Mouse (Mus musculus) c-Kit-positive CD71-positive TER-119-positive erythroid progenitor cells, embryonic 14.5 days (primary cell): ENCODE data around the gene Slc15a1.
A peak's percentile ranks its signal among the peaks of the same experiment; 100 is the strongest.

Source experiments
- DNase-seq: peaks from one replicate; pipeline ENCODE4 v3.0.0-alpha.2; 2013; ENCODE audit warnings: low spot score

Slc15a1 gene

DNA sequence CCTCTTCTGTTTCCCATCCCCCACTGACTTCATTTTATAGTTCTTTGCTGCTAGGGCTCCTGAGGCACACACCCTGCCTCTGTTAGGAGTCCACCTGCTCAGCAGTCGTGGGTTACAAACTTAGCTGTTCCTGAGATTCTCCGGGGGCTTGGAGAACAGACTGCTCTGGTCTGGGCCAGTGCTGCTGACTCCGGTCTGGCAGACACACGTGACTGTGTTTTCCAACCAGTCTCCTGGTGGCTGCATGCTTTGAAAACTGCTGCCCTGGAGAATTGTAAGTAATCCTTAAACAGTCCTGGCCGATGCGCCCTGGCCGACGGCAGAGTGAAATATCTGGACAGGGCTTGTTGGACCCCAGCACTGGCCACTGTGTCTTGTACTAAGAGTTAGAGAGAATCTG lies 12.7 kb downstream of the Slc15a1 start:
- DNase-seq = no peak

DNA sequence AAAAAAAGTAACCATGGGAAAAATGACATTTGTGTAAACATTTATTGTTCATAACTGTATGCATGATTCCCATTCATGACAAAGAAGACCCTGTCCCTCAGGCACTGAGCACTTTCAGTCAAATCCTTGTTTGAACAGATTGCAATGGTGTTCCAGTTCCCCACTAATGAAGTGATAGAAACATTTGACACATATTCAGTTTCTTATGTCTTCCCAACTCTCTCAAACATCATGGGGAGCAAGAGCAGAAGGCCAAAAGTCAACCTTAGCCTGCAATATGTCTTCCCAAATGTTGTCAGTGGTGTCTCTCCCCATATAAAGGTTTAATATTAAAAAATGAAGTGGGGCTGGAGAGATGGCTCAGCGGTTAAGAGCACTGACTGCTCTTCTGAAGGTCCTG lies 19.3 kb downstream of the Slc15a1 start:
- no peak for DNase-seq

DNA sequence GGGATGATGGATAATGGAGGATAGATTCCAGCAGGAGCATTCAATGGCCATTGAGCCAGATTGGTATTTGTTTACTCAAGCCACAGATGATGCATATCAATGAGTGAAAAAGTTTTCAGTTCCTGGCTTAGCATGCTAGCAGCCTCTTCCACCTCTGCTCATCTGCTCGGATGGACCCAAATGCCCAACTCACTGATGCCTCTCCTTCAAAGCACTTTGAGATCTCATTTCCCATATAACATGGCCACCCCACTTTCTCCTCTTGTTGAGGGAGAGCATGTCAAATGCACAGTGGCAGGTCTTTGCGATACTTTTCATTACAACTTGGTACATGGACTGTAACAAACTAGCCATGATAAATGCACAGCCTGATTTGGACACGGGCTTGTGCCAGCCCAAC lies 20.6 kb downstream of the Slc15a1 start:
- no peak for DNase-seq

DNA sequence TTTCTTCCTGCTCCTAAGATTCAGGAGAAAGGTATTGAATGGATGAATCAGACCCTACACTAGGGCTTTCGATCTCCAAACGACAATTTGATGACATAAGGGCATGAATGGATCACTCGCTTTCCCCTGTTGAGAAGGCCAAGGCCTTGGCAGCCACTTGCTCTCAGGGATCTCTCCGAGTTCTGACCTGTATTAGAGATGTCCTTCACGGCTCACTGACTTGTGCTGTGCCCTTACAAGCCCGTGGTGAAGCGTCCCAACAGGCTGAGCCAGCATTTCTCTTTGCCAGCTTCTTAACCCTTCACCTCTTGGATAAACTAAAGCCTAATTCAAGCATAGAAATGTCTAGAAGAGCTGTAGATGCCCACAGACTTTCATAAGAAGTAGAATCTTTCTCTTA lies 22.9 kb downstream of the Slc15a1 start:
- no peak for DNase-seq

DNA sequence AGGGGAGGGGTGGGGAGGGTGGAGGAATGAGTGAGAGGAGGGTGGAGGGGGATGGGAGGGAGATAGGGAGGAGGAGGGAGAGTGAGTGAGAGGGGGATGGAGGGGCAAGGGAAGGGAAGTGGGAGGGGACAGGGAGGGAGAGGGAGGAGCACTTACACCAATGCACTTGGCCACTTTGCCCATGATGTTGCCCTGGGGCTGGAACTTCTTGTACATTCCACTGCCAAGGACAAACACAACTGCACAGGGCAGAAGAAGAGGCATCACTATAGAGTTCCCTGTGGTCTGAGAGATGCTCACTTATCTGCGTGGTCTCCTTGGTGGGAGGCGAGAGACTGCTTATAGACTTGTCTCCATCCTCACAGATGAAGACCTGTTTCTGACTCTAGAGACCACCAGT lies 23.5 kb downstream of the Slc15a1 start:
- no peak for DNase-seq

DNA sequence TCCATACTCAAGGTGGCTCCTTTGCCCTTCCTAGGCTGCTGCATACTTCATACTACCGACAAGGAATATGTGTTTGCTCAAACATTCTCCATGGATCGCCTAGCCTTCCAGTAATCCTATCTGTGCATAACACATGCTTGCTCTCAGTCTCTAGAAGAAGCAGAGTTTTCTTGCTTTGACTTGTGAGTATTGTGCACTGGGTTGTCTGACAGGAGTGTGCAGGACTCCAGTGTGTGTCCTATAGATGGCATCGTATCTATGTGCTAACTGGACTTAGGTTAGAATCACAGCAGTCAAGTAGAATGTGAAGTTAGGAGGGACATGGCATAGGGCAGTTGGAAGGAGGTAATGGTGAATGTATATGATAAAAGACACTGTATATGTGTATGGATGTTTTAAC lies 26.0 kb downstream of the Slc15a1 start:
- no peak for DNase-seq

DNA sequence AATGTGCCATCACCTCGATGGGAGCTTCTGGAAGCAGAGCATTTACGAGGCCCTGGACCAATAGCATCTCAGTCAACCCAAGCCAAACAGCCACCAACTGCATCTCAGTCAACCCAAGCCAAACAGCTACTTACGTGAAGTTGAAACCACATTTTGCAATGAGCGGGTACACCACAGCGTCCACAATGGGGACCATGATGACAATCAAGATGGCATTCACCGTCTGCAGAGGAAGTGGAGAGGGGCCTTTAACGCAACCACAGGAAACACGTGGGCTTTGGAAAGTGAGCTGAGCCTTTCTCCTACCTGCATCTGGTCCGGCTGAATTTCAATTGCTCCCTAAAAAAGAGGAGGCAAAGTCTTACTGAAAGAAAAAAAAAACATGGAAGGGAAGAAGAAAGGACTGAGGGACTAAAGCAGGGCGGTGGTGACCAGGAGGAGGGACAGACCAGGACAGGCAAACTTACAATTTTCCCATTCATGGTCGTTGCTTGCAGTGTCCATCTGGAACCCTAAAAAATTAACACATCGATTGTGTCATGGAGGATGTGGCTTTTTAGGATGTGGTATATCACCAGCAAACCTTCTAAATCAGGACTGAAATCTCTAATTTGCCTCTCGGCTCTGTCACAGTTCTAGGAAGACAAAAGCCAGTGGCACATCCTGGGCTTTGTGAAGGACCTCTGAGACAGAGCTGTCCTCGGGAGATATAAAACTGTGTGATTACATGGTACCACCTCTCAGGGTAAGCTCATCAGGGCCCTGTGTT lies 26.9 kb downstream of the Slc15a1 start:
- no peak for DNase-seq

DNA sequence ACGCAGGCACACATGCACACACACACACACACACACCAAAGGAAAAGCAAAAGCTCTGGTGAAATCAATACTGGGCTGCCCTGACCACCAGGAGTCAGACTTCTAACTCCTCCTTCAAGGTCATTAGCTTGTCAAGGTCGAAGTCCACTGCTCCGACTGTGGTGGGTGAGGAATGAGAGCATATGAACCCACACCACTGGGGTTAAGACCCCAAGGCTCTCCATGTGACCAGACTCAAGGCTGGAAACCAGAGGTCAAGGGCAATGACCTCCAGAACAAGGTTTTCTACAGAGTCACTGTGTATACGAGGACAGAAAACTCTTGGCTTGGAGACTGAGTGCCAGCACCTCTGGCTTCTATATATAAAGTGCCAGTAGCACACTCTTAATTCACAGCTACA lies 31.2 kb downstream of the Slc15a1 start:
- DNase-seq = no peak

DNA sequence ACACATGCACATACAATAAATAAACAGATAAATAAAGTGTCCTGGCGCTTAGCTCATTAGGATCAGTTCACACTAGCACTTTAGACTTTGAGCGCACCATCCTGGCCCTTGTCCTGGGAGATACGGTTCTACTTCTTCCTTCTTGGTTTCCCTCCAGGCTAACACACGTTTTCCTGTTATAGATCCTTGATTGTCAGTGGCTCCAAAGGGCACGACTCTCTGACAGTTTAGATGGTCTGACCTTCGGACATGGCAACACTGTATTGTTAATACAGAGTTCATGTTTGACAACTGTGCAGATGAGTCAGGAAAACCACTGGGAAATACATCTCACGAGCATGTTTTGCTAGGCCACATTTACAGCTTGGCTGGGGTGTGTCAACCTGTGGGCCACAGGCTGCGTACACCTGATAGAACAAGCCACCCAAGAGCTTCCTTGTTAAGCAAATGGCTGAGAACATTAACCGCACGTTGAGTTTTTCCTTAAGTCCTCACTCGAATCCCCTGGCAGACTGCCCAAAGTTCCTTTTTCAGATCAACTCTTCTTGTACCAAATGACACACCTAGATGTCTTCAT lies 33.4 kb downstream of the Slc15a1 start:
- no peak for DNase-seq

DNA sequence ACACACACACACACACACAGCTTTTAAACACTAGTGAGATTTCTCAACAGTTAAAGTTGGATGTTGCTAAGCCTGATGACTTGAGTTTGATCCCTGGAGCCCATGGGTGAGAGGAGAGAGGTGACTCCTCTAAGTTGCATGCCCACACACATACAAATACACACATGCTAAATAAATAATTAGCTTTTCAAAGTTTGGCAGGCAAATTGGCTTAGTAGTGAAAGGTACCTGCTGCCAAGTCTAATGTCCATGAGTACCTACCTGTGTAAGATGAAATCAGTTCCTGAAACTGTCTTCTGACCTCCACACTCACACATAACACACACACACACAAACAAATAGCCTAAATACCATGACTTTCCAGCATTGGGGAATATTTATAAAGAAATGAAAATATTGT lies 35.5 kb downstream of the Slc15a1 start:
- DNase-seq = no peak

DNA sequence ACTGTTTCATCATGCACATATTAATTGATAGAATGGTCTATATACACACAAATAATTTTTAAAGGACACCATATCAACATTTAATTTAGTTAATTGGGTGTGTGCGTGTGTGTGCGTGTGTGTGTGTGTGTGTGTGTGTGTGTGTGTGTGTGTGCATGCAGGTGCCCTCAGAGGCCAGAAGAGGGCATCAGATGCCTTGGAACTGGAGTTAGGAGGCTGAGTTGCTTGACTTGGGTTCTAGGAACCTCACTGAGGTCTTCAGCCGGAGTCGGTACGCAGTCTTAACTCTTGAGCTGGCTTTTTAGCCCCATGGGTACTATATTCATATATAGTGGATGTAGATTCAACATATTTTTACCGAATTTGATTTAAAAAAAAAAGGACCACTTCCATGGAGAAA lies 37.4 kb downstream of the Slc15a1 start:
- DNase-seq = no peak

DNA sequence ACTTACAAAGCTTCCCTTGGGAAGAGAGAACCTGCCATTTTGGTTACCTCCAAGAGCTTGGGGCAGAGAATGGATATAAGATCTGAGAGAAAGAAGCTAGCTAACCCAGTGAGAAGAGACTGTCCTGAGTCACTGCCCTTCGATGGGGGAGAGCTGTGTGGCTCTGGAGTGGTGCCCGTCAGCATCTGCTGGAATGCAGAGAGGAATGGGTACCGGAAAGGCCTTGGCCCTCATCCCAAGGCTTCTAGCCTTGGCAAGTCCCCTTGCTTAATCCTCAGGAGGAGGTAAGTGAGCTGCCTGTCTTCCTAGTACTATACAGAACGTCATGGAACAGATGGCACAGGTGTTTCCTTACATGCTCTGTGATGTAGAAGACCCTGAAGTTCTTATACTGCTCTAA lies 38.6 kb downstream of the Slc15a1 start:
- DNase-seq = no peak

DNA sequence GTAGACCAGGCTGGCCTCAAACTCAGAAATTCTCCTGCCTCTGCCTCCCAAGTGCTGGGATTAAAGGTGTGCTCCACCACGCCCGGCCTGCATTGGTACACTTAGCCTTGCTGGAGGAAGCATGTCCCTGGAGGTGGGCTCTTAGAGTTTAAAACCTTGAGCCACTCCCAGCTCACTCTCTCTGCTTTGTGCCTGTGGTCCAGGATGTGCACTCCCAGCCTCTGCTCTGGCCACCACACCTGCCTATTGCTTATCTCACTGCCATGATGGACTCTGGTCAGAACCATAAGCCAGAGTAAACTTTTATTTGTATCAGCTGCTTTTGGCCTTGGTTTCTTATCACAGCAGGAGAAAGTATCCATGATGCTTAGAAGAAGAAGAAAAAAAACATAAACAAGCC lies 40.7 kb downstream of the Slc15a1 start:
- DNase-seq = no peak

DNA sequence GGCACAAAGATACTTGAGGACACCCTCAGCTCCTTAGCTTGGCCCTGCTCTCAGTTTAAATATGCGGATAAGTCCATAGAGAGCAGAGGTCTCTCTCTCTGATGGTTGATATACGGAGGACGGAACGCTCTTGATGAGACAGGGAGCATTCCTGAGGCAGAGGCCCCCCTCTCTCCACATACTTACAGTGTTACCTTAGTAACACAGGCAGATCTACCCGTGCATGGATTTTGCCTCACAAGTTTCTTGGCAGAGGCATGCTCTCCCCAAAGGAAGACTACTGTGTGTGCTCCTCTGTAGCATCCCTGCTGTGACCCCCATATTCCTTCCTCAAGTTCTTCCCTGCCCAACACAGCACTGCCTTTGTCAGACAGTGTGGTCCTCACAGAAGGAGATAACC lies 42.3 kb downstream of the Slc15a1 start:
- DNase-seq = no peak

DNA sequence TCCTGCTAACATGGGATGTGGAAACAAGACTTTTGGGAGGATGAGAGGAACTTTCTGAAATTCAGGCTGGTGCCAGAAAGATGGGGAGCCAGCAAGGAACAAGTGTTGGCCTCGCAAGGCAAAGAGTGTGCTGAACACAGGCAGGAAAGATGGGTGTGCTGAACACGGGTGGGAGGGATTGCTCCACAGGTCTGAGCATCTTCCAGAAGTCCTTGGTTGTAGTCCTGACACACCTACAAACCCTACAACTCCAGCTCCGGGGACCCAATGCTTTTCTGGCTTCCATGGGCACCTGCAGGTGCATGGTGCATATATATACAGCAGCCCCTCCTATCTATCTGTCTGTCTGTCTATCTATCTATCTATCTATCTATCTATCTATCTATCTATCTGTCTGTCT lies 44.1 kb downstream of the Slc15a1 start:
- no peak for DNase-seq

DNA sequence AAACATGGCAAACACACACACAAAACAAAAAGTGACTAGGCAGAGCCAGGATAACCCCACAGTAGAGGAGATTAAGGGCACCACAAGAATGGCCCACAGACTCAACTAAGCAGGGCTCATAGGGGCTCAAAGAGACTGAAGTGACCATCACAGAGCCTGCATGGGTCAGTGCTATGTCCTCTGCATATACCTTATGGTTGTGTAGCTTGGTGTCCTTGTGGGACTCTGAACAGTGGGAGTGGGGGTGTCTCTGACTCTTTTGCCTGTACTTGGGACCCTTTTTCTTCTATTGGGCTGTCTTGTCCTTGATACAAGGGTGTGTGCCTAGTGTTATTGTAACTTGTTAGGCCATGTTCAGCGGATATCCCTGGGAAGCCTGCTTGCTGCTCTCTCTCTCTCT lies 46.5 kb downstream of the Slc15a1 start:
- DNase-seq = no peak

DNA sequence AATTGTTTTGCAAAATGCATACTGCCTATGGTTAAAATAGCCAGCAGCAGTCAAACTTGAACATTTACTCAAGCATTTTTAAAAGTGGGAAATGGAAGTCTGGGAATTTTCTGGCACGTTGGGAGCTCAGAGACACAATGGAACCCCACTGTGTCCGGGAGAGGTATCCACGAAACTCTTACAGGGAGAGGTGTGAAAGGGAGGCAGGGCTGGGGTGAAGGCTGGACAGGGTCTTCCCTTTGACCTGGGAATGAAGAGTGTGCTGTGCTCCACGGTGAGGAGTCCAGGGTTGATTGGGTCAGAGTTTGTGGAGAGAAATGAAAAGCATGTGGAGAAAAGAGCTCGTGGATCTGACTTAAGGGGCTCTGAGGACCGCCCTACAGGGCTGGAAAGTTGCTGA lies 47.5 kb downstream of the Slc15a1 start:
- DNase-seq = no peak

DNA sequence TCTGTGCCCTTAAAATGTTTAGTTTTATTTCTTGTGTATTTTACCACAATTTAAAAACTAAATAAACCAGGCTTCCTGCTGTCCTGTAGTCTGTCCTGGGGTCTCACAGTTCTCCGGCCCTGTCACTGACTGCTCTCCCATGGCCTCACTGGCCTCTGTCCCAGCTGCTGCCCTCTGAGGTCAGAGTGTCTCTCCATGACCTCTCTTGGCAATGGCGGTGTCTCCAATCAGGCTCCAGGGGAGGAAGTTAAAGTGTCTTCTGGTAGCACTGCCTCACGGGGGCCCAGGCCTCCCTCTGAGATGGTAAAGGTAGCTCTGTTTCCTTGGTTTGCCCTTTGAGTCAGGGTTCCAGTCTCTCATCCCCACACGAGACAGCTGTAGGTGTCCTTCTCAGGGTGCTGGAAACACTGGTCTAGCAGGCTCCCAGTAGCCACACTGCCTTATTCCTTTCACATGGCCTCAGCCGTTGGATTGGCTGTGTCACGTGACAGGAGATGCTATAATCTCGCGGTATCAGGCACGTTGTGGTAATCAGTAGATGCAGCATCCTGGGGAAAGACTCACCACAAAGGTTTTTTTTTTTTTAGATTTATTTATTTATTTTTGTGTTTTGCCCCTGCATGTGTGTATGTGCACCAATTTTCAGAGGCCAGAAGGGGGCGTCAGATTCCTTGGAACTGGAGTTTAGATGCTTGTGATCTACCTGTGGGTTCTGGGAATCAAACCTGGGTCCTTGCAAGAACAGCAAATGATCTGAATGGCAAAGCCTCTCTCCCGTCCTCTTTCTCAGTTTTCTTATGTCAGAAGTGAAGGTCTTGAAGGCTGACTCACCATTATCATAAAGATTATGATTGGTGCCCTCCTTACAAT lies 48.4 kb downstream of the Slc15a1 start:
- no peak for DNase-seq

DNA sequence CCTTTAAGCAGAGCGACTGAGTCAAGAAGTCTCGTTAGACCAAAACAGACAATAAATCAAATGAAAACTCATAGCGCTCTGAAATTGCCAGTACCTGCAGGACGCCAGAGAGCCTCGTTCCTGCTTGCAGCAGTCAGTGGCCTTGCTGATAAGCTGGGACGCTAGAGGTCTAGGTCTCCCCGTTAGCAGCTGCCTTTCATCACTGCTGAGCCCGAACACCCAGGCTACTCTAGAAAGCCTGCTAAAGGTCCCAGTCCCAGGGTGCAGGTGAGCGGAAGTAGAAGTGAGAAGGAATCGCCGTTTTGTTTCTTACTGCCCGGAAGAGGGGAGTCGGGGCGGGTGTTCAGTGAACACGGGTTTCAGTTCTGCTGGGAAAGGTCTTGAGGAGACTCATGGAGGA lies 49.1 kb downstream of the Slc15a1 start:
- DNase-seq = no peak

DNA sequence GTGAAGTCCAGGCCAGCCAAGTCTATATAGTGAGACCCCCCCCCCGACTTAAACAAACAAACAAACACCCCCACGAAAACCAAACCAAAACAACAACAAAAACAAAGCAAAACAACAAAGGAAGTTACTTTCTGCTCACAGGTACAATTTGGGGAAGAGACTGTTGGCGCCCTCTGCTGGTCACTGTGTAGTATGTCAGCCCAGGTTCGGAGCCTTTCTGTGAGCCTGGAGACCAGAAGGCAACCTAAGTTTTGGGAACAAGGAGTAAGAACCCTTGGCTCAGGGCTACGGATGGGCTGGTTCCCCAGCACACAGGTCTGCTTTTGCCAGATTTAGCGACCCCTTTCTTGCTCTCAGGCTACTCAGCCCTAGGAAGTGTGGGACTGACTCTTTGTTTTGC lies 49.5 kb downstream of the Slc15a1 start:
- peak; percentile 73 for DNase-seq

DNA sequence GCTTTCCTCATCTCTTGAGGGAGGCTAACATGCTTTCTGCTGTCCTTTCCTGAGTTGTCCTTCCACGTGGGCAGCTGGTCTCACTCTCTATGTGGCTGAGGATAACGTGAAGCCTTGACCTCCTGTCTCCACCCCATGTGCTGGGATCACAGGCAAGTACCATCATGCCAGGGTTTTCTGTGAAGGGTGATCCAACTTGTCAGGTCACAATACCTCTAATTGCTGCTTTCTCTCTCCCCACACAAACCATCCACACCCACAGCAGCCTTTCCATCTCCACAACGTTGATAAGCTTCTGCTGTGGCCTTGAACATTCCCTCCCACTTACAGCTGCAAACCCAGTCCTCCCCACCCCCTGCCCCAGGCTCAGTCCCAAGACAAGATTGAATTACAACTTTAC lies 51.9 kb downstream of the Slc15a1 start:
- DNase-seq = no peak

DNA sequence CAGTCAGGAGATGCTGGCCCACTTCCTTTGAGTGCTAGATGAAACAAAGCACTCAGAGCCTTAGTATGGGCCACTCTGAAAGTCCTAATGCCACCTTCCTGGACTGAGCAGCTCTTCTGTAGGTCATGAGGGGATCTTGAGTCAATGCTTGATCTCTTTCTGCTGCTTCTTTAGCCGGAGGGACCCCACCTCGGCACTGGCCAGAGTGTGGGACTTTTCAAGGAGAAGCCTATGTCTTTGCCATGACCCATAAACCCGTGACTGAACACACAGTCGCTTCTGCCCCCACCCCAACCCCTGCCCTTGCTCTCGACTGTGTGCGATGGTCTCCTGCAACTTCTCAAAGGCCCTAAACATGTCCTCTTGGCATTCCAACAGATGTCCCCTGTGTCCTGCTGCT lies 52.8 kb downstream of the Slc15a1 start:
- DNase-seq = no peak

DNA sequence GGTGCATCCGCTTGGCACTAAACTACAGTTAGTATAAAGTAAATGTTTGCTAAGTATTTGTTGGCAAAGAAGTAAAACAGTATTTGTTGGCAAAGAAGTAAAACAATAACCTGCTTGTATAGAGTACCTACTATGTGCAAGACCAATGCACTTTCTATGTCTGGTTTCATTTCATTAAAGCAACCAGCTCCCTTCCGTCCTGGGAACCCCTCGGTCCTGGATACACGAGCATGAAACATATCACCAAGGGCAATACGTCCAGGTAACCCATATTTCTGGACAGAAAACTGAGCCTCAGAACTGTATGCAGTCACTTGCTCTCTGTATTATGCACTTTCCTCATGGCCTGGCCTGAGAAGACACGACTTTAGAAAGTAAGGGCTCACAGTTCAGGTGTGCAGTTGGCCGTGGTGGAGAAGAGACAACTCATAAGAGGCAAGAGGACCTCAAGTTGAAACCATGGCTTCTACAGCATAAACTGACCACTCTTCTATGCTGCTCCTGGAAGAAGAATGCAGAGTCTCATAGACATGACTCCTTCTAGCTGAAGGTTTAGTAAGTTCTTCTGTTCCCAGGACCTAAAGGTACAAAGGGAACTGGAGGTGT lies 53.5 kb downstream of the Slc15a1 start:
- no peak for DNase-seq
